Mouse (Mus musculus): Measurements from ENCODE around the gene Mtln.

The Mtln gene

GRCm38 (mm10) chr2:127791919-127792603 is at the start of gene Mtln:
Gene Mtln, minus strand, starts transcription at chr2:127792488.
- peak; percentile 99 for ATAC-seq (ENCODE audit: low TSS enrichment)

DNA sequence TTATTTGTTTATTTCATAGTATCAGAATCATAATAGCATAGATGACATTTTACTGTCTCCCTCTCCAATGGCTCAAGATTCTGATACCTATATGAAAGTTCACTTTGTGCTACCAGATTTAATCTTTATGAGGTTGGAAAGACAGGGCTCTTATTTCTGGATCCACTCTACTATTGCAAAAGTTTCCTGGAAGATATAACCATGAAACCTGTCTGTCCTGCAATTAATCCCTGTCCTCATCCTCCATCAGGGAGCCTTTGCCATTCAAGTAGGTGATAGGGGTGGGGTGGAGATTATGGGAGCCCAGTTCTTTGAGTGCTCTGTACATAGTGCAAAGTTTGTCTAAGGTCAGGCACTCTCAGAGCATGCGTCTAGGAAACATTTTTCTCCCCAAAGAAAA is 49.1 kb upstream of the Mtln start:
- no peak for ATAC-seq (ENCODE audit: low TSS enrichment)

GRCm38 (mm10) chr2:127839425-127839824 is 47.1 kb upstream of the Mtln start:
- no peak for ATAC-seq (ENCODE audit: low TSS enrichment)

DNA sequence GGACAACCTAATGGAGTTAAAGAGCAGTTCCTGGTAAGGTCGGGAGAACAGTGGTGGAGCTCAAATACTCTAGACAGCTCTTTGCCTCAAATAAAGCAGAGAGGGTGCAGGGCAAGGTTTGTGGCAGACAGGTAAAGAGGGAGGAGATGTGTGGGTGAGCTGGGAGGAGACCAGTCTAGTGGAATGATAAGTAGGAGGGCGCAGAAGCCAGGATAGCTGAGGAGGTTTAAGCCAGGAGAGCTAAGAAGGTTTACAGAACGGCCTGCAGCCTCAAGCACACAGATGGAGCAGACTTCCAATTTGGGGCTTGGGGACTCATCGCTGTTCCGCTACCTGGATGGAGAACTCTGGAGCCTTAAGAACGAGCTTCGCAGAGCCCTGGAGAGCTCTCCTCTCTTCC is 46.3 kb upstream of the Mtln start, which contains the start of gene Acoxl:
TSS of gene Acoxl (plus strand) at position 301 of the 400 bp plus-strand sequence.
- ATAC-seq (ENCODE audit: low TSS enrichment) = no peak

DNA sequence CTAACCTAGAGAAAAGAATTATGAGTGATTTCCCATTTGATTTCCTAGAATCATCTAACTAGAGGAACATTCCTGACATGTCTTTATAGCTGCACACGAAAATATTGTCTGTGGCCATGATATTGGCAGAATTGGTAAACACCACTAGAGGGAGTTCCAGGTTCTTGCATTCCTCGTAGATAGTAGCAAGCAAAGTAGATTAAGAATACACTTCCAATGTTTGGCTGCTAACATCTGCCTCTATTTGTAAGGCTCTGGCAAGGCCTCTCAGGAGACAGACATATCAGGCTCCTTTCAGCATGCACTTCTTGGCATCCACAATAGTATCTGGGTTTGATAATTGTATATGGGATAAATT is 40.5 kb upstream of the Mtln start:
- ATAC-seq (ENCODE audit: low TSS enrichment) = no peak

DNA sequence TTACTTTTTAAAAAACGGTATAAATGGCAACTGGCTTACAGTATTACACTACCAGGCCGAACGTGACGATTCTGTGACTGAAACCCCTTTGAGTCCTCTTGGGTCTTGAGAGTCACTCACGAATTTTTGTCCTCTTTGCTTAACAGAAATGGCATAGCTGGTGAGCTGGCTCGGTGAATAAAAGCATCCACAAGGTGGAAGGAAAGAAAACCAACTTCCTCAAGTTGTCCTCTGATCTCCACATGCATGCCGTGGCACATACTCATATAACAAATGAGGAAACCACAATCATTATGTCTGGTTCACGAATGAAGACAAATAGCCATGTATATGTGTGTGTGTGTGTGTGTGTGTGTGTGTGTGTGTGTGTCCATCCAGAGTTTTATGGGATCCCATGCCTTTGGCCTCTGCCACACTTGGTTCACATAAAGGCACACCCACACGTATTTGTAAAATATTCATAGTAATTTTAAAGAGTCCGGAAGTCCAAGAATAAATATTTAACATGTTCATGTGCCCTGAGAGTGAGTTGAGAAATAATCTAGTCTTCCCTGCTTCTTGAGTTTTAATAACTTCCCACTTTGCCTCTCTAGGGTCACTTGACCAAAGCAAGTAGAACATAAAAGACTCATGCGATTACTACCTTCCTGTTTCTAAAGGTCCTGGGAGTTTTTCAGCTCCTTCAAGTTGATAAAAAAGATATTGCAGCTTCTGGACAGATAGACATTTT is 40.0 kb upstream of the Mtln start:
- ATAC-seq (ENCODE audit: low TSS enrichment) = peak; percentile 38

DNA sequence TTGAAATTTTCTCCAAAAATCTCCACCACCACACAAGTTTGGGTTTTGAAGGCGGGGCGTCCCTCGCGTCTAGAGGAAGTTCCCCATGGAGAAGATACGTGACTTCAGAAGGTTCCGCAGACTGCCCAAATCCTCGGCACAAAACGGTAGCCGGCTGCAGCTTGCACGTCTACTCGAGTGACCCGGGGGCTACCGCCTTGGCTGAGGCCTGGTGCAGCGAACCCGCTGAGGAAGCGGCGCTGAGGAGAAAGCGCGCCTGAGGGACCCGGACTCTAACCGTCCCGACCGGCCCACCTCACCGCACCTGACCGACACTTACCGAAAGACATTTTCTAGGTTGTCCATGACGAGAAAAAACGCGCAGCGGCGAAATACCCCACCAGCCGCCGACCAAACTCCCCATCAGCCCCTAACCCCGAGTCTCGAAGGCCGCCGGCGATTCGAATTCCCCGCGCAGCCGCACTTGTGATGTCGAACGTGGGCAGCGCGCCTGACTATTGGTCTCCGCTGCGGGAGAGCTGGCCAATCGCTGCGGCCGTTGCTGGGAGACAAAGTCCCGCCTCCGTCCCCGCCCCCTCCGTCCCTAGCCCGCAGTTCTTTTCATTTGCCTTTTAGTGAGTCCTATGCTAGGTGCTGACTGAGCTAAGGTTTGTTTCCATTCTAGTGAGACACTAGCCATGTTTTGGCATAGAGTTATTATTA is 39.3 kb upstream of the Mtln start, which contains the start of gene Bub1:
TSS of gene Bub1 (minus strand) at position 465 of the 702 bp plus-strand sequence.
- peak; percentile 100 for ATAC-seq (ENCODE audit: low TSS enrichment)

DNA sequence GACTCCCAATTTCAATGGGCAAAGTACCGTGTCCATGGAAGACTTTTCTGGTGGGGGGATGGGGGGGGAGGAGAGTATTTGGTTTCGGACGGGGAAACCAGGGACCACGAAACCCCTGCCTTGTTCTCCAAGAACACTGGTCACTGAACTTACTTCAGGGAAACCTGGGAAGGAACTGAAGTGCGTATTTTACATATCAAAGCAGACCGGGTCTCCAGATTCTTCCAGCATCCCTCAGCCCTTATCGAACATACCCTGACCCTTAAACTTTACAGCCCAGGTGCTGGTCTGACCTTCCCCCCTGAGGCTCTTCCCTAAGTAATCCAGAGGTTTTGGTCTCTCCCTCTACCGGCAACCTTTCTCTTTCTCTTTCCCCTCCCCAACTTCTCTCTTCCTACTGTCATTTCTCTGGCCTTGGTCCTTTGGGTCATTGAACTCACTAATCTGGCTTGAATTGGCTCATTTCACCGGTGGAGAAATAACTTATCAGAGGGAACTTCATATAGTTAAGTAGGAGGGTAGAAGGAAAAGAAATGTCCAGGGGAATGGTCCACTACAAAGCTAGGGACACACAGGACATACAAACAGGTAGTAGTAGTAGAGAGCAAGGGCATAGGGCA is 2.5 kb downstream of the Mtln start:
- ATAC-seq (ENCODE audit: low TSS enrichment) = no peak

DNA sequence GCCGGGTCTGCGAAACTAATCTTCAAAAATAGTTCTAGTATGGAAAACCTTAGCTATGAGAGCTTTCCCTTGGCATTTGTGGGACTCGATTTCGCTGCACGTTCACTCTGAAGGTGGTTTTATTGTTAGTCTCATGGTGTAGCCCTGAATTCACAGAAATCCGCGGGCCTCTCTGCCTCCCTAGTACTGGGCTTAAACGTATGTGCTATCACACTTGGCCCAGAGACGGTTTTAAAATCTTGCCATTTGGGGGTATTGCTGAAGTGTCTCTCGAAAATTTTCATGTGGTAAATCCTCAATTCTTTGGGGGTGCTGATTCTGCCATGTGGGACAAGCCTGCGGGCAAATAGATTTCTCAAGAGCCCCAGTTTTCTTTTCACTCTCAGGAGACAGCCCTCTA is 3.1 kb downstream of the Mtln start:
- ATAC-seq (ENCODE audit: low TSS enrichment) = peak; percentile 21; the same call in 1 of the 2 replicates

DNA sequence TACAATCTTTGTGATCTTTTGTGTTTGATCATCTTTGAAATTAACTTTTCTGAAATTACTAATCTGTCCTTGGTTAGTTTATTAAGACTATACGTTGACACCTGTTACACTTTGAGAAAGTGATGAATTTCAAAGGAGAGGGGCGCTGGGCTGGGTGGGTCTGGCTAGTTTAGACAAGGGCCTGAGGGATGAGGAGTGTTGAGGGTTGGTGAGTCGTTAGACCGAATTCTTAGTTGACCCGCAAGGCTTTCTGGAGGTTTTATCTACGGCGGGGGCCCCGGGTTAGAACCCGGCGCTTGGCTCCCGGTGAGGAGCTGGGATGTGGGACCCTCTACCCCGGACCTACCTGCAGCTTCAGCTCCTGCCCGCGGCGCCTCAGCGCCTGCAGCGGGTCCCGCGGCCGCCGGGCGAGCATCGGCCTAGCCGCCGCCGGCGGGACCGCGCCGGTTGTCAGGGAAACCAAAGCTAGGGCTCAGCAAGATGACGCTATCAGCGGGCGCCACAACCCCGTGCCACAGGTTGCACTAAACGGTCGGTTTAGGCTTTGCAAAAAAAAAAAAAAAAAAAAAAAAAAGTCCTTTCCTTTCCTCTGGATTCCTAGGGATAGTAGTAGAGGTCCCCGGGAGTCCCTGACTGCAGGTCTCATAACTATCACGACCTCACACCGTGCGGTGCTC is 3.7 kb downstream of the Mtln start, which contains the start of gene Nphp1:
TSS of gene Nphp1 (minus strand) at position 458 of the 677 bp plus-strand sequence.
- peak; percentile 86 for ATAC-seq (ENCODE audit: low TSS enrichment)

DNA sequence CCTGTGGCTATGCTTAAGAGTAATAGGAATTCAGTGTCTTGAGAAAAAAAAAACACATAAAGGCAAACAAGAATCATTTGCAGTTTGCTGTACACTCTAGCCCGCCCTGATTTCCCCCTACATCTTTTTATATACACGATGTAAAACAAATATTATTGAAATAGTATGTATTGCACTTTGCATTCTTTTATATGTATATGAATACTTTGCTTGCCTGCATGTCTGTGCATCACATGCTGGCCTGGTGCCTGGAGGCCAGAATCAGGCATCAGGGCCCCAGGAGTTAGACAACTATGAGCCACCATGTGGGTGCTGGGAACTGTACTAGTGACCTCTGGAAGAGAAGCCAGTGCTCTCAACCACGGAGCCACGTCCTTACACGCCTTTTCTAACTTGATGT is 5.1 kb downstream of the Mtln start:
- no peak for ATAC-seq (ENCODE audit: low TSS enrichment)

GRCm38 (mm10) chr2:127778451-127778850 is 13.8 kb downstream of the Mtln start:
- ATAC-seq (ENCODE audit: low TSS enrichment) = no peak

- no peak for ATAC-seq (ENCODE audit: low TSS enrichment)
Measured at GRCm38 (mm10) chr2:127775013-127775412, 17.3 kb downstream of the Mtln start.

- ATAC-seq (ENCODE audit: low TSS enrichment) = no peak
Measured at GRCm38 (mm10) chr2:127774578-127774941, 17.7 kb downstream of the Mtln start.

GRCm38 (mm10) chr2:127773938-127774577 is 18.2 kb downstream of the Mtln start:
- ATAC-seq (ENCODE audit: low TSS enrichment) = peak; percentile 97

- ATAC-seq (ENCODE audit: low TSS enrichment) = no peak
Measured at GRCm38 (mm10) chr2:127761587-127761986, 30.7 kb downstream of the Mtln start.

DNA sequence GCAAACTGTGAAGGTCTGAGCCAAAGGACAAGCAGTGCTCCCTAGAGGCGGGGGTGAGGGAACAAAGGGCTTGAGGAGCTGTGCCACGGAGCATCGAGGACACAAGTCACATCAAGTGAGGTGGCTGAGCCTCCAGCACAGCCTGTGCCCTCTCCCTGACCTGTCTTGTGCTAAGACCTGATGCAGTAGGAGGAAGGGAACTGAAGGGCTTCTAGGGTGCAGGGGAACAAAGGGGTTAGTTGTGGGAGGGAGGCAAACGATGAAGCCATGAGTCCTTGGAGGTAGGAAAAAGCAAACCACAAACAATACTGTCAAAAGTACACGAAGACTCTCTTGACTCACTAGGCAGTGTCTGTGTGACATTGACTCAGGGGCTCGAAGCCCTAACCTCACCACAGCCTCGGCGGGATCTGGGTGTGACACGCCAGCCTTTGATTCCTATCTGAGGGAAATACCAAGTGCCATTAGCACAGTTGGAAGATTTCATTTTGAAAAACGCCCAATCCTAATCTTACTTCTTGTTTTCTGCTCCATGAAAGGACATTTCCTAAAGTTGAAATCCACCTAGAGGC is 31.8 kb downstream of the Mtln start:
- no peak for ATAC-seq (ENCODE audit: low TSS enrichment)

DNA sequence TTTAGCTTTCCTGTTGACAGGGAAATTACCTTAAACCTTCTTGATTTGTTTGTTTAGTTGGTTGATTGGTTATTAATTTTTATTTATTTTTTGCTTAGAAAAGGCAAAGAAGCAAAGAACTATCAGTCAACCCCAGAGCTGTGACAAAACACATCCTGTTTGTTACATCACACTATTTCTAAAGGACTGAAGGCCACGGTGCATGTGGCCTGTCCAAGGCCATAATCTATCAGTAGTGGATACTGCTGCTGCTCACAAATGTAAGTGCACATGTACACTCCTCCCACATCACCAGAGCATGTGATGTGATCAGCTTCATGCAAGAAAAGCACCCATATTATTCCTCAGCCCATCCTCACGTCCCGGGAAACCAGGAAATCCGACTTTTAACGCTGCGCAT is 32.3 kb downstream of the Mtln start:
- no peak for ATAC-seq (ENCODE audit: low TSS enrichment)

DNA sequence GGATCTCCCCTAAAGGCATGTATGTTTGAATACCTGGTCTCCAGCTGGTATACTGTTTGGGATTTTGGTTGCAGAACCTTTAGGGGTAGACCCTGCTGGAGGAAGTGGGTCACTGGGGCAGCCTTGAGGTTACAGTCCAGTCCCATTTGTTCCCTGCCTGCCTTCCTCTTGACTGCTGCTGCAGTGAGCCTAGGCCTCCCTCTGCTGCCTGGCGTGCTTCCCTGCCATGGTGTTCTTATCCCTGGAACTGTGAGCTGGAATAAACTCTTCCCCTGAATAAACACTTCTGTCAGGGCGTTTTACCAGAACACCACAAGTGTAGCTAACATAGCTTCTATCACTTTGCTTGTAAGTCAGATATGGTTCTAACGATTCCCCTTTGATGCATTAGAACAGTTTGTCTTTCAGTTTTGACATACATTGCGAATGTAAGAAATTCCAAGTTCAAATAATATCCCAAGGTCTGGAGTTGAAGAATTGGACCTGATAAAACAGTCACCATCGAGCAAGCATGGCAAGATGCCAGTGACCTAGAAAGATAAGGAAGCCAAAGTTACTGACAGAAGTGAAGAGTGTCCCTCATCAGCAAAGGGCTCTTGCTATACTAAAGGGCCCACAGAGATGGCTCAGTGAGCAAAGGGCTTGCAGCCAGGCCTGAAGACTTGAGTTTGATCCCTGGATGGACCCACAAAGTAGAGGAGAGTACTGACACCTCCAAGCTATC is 33.0 kb downstream of the Mtln start:
- ATAC-seq (ENCODE audit: low TSS enrichment) = no peak

GRCm38 (mm10) chr2:127757171-127757570 is 35.1 kb downstream of the Mtln start:
- peak; percentile 88 for ATAC-seq (ENCODE audit: low TSS enrichment)
